Mouse (Mus musculus) kidney, adult 18-20 months (tissue): Measurements from ENCODE around the gene Trhr2.

Source experiments
- DNase-seq: peaks from one replicate; pipeline ENCODE4 v3.0.0; 2021

Trhr2 gene

GRCm38 (mm10) chr8:122360696-122361416 is at the start of gene Trhr2:
Trhr2 (minus strand) TSS chr8:122360746.
- no peak for DNase-seq

- no peak for DNase-seq
Measured at GRCm38 (mm10) chr8:122407678-122408077, 47.1 kb upstream of the Trhr2 start.

GRCm38 (mm10) chr8:122405146-122405805 is 44.7 kb upstream of the Trhr2 start:
- DNase-seq, result peak; percentile 48

- no peak for DNase-seq
Measured at GRCm38 (mm10) chr8:122398186-122398585, 37.6 kb upstream of the Trhr2 start.

- no peak for DNase-seq
Measured at GRCm38 (mm10) chr8:122395291-122395690, 34.7 kb upstream of the Trhr2 start.

GRCm38 (mm10) chr8:122393717-122394116 is 33.2 kb upstream of the Trhr2 start:
- no peak for DNase-seq

GRCm38 (mm10) chr8:122390758-122391157 is 30.2 kb upstream of the Trhr2 start:
- no peak for DNase-seq

GRCm38 (mm10) chr8:122389357-122389756 is 28.8 kb upstream of the Trhr2 start:
- DNase-seq, result no peak

- DNase-seq, result no peak
Measured at GRCm38 (mm10) chr8:122383039-122383438, 22.5 kb upstream of the Trhr2 start.

GRCm38 (mm10) chr8:122376365-122377231 is 16.1 kb upstream of the Trhr2 start, which contains the start of gene Zc3h18:
Zc3h18 (plus strand) TSS chr8:122376609.
- DNase-seq, result peak; percentile 99

GRCm38 (mm10) chr8:122375751-122376364 is 15.3 kb upstream of the Trhr2 start:
- no peak for DNase-seq

- no peak for DNase-seq
Measured at GRCm38 (mm10) chr8:122375320-122375719, 14.8 kb upstream of the Trhr2 start.

- DNase-seq, result no peak
Measured at GRCm38 (mm10) chr8:122371706-122372105, 11.2 kb upstream of the Trhr2 start.

GRCm38 (mm10) chr8:122369665-122370064 is 9.1 kb upstream of the Trhr2 start:
- DNase-seq, result peak; percentile 77

GRCm38 (mm10) chr8:122368494-122368893 is 7.9 kb upstream of the Trhr2 start:
- DNase-seq, result no peak

GRCm38 (mm10) chr8:122362967-122363366 is 2.4 kb upstream of the Trhr2 start:
- no peak for DNase-seq

- DNase-seq, result no peak
Measured at GRCm38 (mm10) chr8:122362271-122362670, 1.7 kb upstream of the Trhr2 start.

- no peak for DNase-seq
Measured at GRCm38 (mm10) chr8:122359111-122359775, 1.3 kb downstream of the Trhr2 start.

- DNase-seq, result no peak
Measured at GRCm38 (mm10) chr8:122357641-122358040, 2.9 kb downstream of the Trhr2 start.

GRCm38 (mm10) chr8:122357202-122357601 is 3.3 kb downstream of the Trhr2 start:
- DNase-seq, result no peak

- peak; percentile 40 for DNase-seq
Measured at GRCm38 (mm10) chr8:122355642-122356606, 4.6 kb downstream of the Trhr2 start.
